Mouse (Mus musculus): ENCODE measurements around the gene Taf6l.

GRCm38 (mm10) chr19:8802130-8802821, 16.1 kb upstream of the Taf6l start, which contains the start of gene Zbtb3:
- TF ChIP-seq POLR2A (IDR thresholded peaks at IDR 0.05; ENCODE audit: borderline replicate concordance, extremely low read depth, low read depth, low read length): peak; percentile 82; the same call in 1 of the 2 replicates
- TF ChIP-seq CTCF (IDR thresholded peaks at IDR 0.05; ENCODE audit: insufficient read depth, low read length): no peak
